Mouse (Mus musculus) MEL (cell line): Measurements from ENCODE around the gene Pgls.

Experiments used
- BHLHE40 ChIP-seq: IDR thresholded peaks from 2 replicates; pipeline ENCODE4 v1.6.1; 2012; ENCODE audit warnings: low read depth, mild to moderate bottlenecking, inconsistent platforms, low read length, improper control_type of control experiment, borderline replicate concordance
- CTCF ChIP-seq, 3 experiments: IDR thresholded peaks in 2 of 3; conservative IDR thresholded peaks in 1 of 3; 2 replicates each; pipeline ENCODE4 v1.5.1; 2011 to 2012; ENCODE audit warnings: low read length in 3 of 3, low read depth in 2 of 3, mild to moderate bottlenecking in 2 of 3, improper control_type of control experiment in 1 of 3, inconsistent platforms in 1 of 3, mixed read lengths in 1 of 3, moderate library complexity in 1 of 3; ENCODE audit not compliant: control insufficient read depth in 1 of 3, insufficient read depth in 1 of 3, poor library complexity in 1 of 3, severe bottlenecking in 1 of 3
- EP300 ChIP-seq, 2 experiments: IDR thresholded peaks; 2 replicates each; pipeline ENCODE4 v1.6.1; 2011; ENCODE audit warnings: improper control_type of control experiment in 2 of 2, low read length in 2 of 2, low read depth in 1 of 2, mild to moderate bottlenecking in 1 of 2
- GATA1 ChIP-seq: IDR thresholded peaks from 2 replicates; pipeline ENCODE4 v1.6.1; 2011; ENCODE audit warnings: low read depth, low read length, improper control_type of control experiment
- MAX ChIP-seq: IDR thresholded peaks from 2 replicates; pipeline ENCODE4 v1.6.1; 2011; ENCODE audit warnings: low read length, improper control_type of control experiment
- MAZ ChIP-seq: IDR thresholded peaks from 2 replicates; pipeline ENCODE4 v1.6.1; 2012; ENCODE audit warnings: low read depth, mild to moderate bottlenecking, inconsistent platforms, low read length, improper control_type of control experiment
- POLR2A ChIP-seq, 2 experiments: IDR thresholded peaks; 2 replicates each; pipeline ENCODE4 v1.6.1; 2011 to 2012; ENCODE audit warnings: low read length in 2 of 2, mild to moderate bottlenecking in 2 of 2, control low read depth in 1 of 2, improper control_type of control experiment in 1 of 2, low read depth in 1 of 2, moderate library complexity in 1 of 2; ENCODE audit not compliant: control insufficient read depth in 1 of 2, insufficient read depth in 1 of 2, poor library complexity in 1 of 2
- POLR2AphosphoS5 ChIP-seq: IDR thresholded peaks from 2 replicates; pipeline ENCODE4 v1.6.1; 2012; ENCODE audit warnings: low read depth, borderline replicate concordance, mild to moderate bottlenecking, inconsistent platforms, low read length, moderate library complexity, mixed read lengths
- SMC3 ChIP-seq: IDR thresholded peaks from 2 replicates; pipeline ENCODE4 v1.6.1; 2011; ENCODE audit warnings: low read depth, low read length, improper control_type of control experiment
- TAL1 ChIP-seq: IDR thresholded peaks from 2 replicates; pipeline ENCODE4 v1.6.1; 2012; ENCODE audit warnings: mild to moderate bottlenecking, inconsistent platforms, low read length, moderate library complexity, mixed read lengths
- ZC3H11A ChIP-seq: IDR thresholded peaks from 2 replicates; pipeline ENCODE4 v1.6.1; 2012; ENCODE audit warnings: low read depth, mild to moderate bottlenecking, inconsistent platforms, low read length, improper control_type of control experiment
- ZNF384 ChIP-seq: IDR thresholded peaks from 2 replicates; pipeline ENCODE4 v1.6.1; 2012; ENCODE audit warnings: low read depth, mild to moderate bottlenecking, inconsistent platforms, low read length, improper control_type of control experiment

GRCm38 (mm10) chr8:71552770-71553169, 39.2 kb upstream of the Pgls start:
- TF ChIP-seq CTCF (IDR thresholded peaks at IDR 0.05 in 2 of 3, conservative IDR thresholded peaks at IDR 0.05 in 1 of 3; ENCODE audit: control insufficient read depth in 1 of 3, insufficient read depth in 1 of 3, low read depth in 2 of 3, low read length in 3 of 3, poor library complexity in 1 of 3, severe bottlenecking in 1 of 3) (no peak), ZNF384 (no peak), TAL1 (no peak), BHLHE40 (no peak), MAX (no peak), POLR2A (IDR thresholded peaks at IDR 0.05; ENCODE audit: control insufficient read depth in 1 of 2, insufficient read depth in 1 of 2, low read depth in 1 of 2, low read length in 2 of 2, poor library complexity in 1 of 2) (no peak), GATA1 (no peak), MAZ (no peak), POLR2AphosphoS5 (no peak), ZC3H11A (no peak), EP300 (IDR thresholded peaks at IDR 0.05; ENCODE audit: low read depth in 1 of 2, low read length in 2 of 2) (no peak), SMC3 (no peak)
